Mouse (Mus musculus) right cerebral cortex, postnatal 10 days (tissue): ENCODE results near the gene Ror1.

Experiments used
- DNase-seq, 2 experiments: peaks; one replicate each; pipeline ENCODE4 v3.0.0; 2021; ENCODE audit warnings: low spot score in 2 of 2

The Ror1 gene

GRCm38 (mm10) chr4:100488447-100488846 lies 392.9 kb downstream of the Ror1 start:
- no peak for DNase-seq
